Mouse (Mus musculus) heart, adult 2 months (tissue): ENCODE results near the gene Cxcr5.

ENCODE experiments used
- CTCF ChIP-seq: fragments of 200-600 bp; IDR thresholded peaks from 2 replicates; pipeline ENCODE4 v1.8.1; 2022; ENCODE audit warnings: antibody characterized with exemption, mild to moderate bottlenecking, moderate library complexity
- POLR2A ChIP-seq: fragments of 200-500 bp; IDR thresholded peaks from 2 replicates; pipeline ENCODE4 v1.6.1; 2011; ENCODE audit warnings: mild to moderate bottlenecking, low read depth, low read length, control low read depth; ENCODE audit not compliant: insufficient read depth

GRCm38 (mm10) chr9:44506566-44506965 is 55.1 kb downstream of the Cxcr5 start:
- no peak for TF ChIP-seq POLR2A
- no peak for TF ChIP-seq CTCF
